Mouse (Mus musculus) brain, embryonic 14.5 days (tissue): ENCODE results near the gene Esrra.

ENCODE experiments used
- CTCF ChIP-seq: fragments of 200-500 bp; IDR thresholded peaks from 2 replicates; pipeline ENCODE4 v1.5.1; 2012; ENCODE audit warnings: inconsistent platforms, mild to moderate bottlenecking, moderate library complexity, borderline replicate concordance; ENCODE audit not compliant: insufficient read depth, insufficient read length; ENCODE audit errors: extremely low read depth
- POLR2A ChIP-seq: fragments of 200-500 bp; IDR thresholded peaks from 2 replicates; pipeline ENCODE4 v1.6.1; 2012; ENCODE audit warnings: mild to moderate bottlenecking, inconsistent platforms, borderline replicate concordance; ENCODE audit not compliant: poor library complexity, insufficient read depth, insufficient read length, severe bottlenecking; ENCODE audit errors: extremely low read depth

GRCm38 (mm10) chr19:6940396-6941351 lies 19.1 kb upstream of the Esrra start:
- TF ChIP-seq CTCF (no peak), POLR2A (no peak)
